Mouse (Mus musculus) hindbrain, embryonic 13.5 days (tissue): ENCODE data around the gene Atf5. TPM values are rescaled to one million over a fixed set of nuclear protein-coding genes. Genes with fewer than 3 reads are reported as not detected.

Experiments
- ATAC-seq: fragments of 200-750 bp; cut with Nextera tagmentation; 2 replicates; pipeline ENCODE4 v1.8.0; 2017; ENCODE audit warnings: moderate TSS enrichment; ENCODE audit not compliant: low FRiP score
- H3K27ac ChIP-seq: fragments of 300-500 bp; sonication (generic); 2 replicates; pipeline ENCODE4 v1.5.1; 2015; ENCODE audit warnings: inconsistent platforms, mild to moderate bottlenecking, moderate library complexity
- H3K27me3 ChIP-seq: fragments of 300-500 bp; sonication (generic); 2 replicates; pipeline ENCODE4 v1.6.1; 2015; ENCODE audit warnings: mild to moderate bottlenecking, inconsistent platforms
- H3K36me3 ChIP-seq: fragments of 300-500 bp; sonication (generic); 2 replicates; pipeline ENCODE4 v1.6.1; 2015; ENCODE audit warnings: mild to moderate bottlenecking, inconsistent platforms
- H3K4me1 ChIP-seq: fragments of 300-500 bp; sonication (generic); replicated peaks from 2 replicates; pipeline ENCODE4 v1.6.1; 2015; ENCODE audit warnings: inconsistent platforms
- H3K4me2 ChIP-seq: fragments of 300-500 bp; sonication (generic); 2 replicates; pipeline ENCODE4 v1.6.1; 2015; ENCODE audit warnings: inconsistent platforms, mild to moderate bottlenecking, moderate library complexity
- H3K4me3 ChIP-seq: fragments of 300-500 bp; sonication (generic); 2 replicates; pipeline ENCODE4 v1.5.1; 2015; ENCODE audit warnings: mild to moderate bottlenecking, inconsistent platforms
- H3K9ac ChIP-seq: fragments of 300-500 bp; sonication (generic); 2 replicates; pipeline ENCODE4 v1.6.1; 2015; ENCODE audit warnings: mild to moderate bottlenecking, inconsistent platforms
- H3K9me3 ChIP-seq: fragments of 300-500 bp; sonication (generic); 2 replicates; pipeline ENCODE4 v1.6.1; 2016; ENCODE audit warnings: inconsistent platforms
- WGBS: fragments of 180-500 bp; shearing (Covaris S2); methylation state at CpG from one replicate; pipeline ENCODE4 v1.1.7; 2015; 5-methylcytosine and 5-hydroxymethylcytosine counted together
- microRNA counts: library from miRNA; unstranded; fragments of <30 nt; microRNA quantifications from one replicate; lab custom pipeline; 2016
- microRNA-seq: library from miRNA; unstranded; fragments of <30 nt; microRNA quantifications from one replicate; pipeline ENCODE4, GENCODE M21; 2016
- polyA plus RNA-seq: library from polyadenylated mRNA; unstranded; fragments of >200 nt; fragmentation: Nextera tagmentation; extraction: Ambion mirVana; gene quantifications from 2 replicates; pipeline ENCODE4 v1.2.1, GENCODE M21; 2015

Atf5 gene
- polyA plus RNA-seq, 1 experiment from 2014 or later, result 3.5 TPM

DNA sequence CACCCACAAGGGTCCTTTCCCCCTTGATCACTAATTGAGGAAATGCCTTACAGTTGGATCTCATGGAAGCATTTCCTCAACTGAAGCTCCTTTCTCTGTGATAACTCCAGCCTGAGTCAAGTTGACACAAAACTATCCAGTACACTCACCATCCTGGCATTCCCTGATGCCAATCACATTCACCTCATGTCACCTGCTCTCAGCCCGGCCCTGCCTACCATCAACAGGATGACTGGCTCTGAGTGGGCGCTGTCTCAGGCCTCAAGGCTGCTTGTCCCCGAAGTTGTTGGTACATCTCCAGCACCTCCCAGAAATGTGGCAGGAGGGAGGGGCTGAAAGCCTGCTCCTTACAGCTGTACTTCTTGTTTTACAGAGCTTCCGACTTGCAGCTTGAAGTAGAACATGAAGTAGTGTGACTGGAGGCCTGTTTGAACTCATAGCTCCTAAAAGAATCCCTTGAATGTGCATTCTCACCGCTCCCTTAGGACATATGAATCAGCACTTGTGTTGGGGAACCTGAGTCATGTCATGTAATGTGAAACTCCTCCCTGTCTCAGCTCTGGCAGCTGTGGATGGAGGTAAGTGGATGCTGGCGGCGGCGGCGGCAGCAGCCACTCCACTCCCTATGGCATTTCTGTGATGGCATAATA is 39.5 kb downstream of the Atf5 start:
- H3K4me3 ChIP-seq, result no peak overlapping the region
- no peaks in the 10 kb centered on the region for H3K27me3 ChIP-seq
- H3K4me1 ChIP-seq, result no peaks in the 10 kb centered on the region
- no peak overlapping the region for H3K9ac ChIP-seq
- ATAC-seq, result no peak
- H3K36me3 ChIP-seq, result peaks cover 62% of the 10 kb centered on the region
- H3K9me3 ChIP-seq, result no peaks in the 10 kb centered on the region
- H3K4me2 ChIP-seq, result no peak overlapping the region
- H3K27ac ChIP-seq, result no peak overlapping the region
- WGBS, result 95% methylated on average over 9 of the region's 9 CpGs

GRCm38 (mm10) chr7:44772591-44773204 is 43.8 kb downstream of the Atf5 start:
- H3K4me3 ChIP-seq, result no peak overlapping the region
- peaks cover 90% of the 10 kb centered on the region for H3K36me3 ChIP-seq
- H3K27ac ChIP-seq, result no peak overlapping the region
- H3K9ac ChIP-seq, result no peak overlapping the region
- no peak overlapping the region for H3K4me2 ChIP-seq
- H3K27me3 ChIP-seq, result no peaks in the 10 kb centered on the region
- H3K4me1 ChIP-seq, result no peaks in the 10 kb centered on the region
- ATAC-seq, result no peak
- H3K9me3 ChIP-seq, result no peaks in the 10 kb centered on the region
- 89% methylated on average over 8 of the region's 8 CpGs for WGBS

DNA sequence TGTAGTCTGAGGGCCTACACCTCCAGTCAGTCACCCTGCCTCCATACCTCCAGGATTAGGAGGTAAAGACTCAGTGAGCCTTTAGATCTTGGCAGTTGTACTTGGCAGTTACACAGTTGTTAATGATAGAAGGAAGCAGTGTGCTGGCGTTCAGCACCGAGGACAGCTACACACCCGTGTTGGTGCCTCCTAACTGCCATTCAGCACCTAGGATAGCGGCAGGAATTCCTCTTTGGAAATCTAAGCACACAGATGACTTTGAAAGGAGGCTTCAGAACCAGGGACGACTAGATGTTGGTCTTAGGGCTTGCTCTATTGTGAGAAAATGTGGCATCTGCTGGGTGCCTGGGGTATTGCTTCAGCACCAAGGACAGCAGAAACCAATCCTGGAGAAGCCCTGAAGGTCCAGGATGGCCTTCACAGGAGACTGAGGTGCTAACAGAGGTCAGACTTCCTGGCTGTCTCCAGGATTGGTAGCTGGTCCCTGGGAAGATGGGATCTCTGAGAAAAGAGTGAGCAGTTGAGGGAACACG is 46.3 kb downstream of the Atf5 start:
- H3K27ac ChIP-seq, result no peak overlapping the region
- peaks cover 92% of the 10 kb centered on the region for H3K36me3 ChIP-seq
- ATAC-seq, result no peak
- H3K4me1 ChIP-seq, result no peaks in the 10 kb centered on the region
- no peaks in the 10 kb centered on the region for H3K9me3 ChIP-seq
- no peak overlapping the region for H3K9ac ChIP-seq
- H3K27me3 ChIP-seq, result no peaks in the 10 kb centered on the region
- WGBS, result 19% methylated on average over 6 of the region's 6 CpGs
- no peak overlapping the region for H3K4me3 ChIP-seq
- H3K4me2 ChIP-seq, result no peak overlapping the region

DNA sequence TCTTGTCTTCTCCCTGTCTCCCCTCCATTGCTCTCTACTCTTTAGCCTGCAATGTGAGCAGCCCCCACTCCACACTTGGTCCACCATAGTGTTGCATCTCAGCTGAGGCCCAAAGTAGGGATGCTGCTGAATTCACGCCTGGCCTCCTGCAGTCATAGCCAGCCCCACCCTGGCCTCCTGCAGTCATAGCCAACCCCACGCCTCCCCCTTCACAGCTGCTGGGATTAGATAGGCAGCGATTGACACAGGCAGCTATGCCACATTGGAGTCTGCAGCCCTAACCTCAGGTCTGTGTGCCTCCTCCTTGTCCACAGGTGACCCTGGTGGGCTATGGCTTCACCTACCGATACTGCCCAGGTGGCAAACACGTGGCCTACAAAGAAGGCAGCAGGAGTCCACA is 48.3 kb downstream of the Atf5 start:
- H3K9ac ChIP-seq, result no peak overlapping the region
- no peaks in the 10 kb centered on the region for H3K4me1 ChIP-seq
- H3K27me3 ChIP-seq, result no peaks in the 10 kb centered on the region
- H3K36me3 ChIP-seq, result peaks cover 91% of the 10 kb centered on the region
- no peak overlapping the region for H3K4me3 ChIP-seq
- no peak for ATAC-seq
- no peak overlapping the region for H3K4me2 ChIP-seq
- H3K27ac ChIP-seq, result no peak overlapping the region
- WGBS, result 86% methylated on average over 5 of the region's 5 CpGs
- H3K9me3 ChIP-seq, result no peaks in the 10 kb centered on the region

MicroRNAs within 50 kb of the gene (microRNA counts, 519-probe panel; counts per million panel counts)
- 51.3 counts per million for microRNA mmu-miR-707 (lab: Ali Mortazavi, UCI)

Small RNA genes lying within 50 kb of the gene (microRNA-seq; reads per million reads assigned to microRNA genes)
- not detected for gene Mir707

Other genes starting within 250 kb of the Atf5 start
- gene Napsa, start 244.3 kb downstream of the Atf5 start, polyA plus RNA-seq, result 1.1 and 1.7 TPM in 2 replicates
- 4.4 and 5.0 TPM in 2 replicates for gene Kcnc3, start 226.0 kb downstream of the Atf5 start, polyA plus RNA-seq
- 1.9 and 2.3 TPM in 2 replicates for gene Myh14, start 145.8 kb downstream of the Atf5 start, polyA plus RNA-seq
- not detected in 2 replicates for gene Izumo2, start 107.9 kb downstream of the Atf5 start, polyA plus RNA-seq
- gene Vrk3, start 68.2 kb downstream of the Atf5 start, polyA plus RNA-seq, result 28.4 and 33.0 TPM in 2 replicates
- 0.78 and 0.91 TPM in 2 replicates for gene Zfp473, start 65.6 kb downstream of the Atf5 start, polyA plus RNA-seq
- gene Nup62, start 570 bp downstream of the Atf5 start, polyA plus RNA-seq, result 47.6 and 47.9 TPM in 2 replicates
- gene Il4i1, start 271 bp downstream of the Atf5 start, polyA plus RNA-seq, result 1.6 and 1.7 TPM in 2 replicates
- gene Akt1s1, start 32.3 kb upstream of the Atf5 start, polyA plus RNA-seq, result 86.8 and 93.7 TPM in 2 replicates
- 108 and 112 TPM in 2 replicates for gene Tbc1d17, start 32.4 kb upstream of the Atf5 start, polyA plus RNA-seq
- 34.1 and 35.8 TPM in 2 replicates for gene Pnkp, start 40.5 kb upstream of the Atf5 start, polyA plus RNA-seq
- 495 and 503 TPM in 2 replicates for gene Ptov1, start 53.1 kb upstream of the Atf5 start, polyA plus RNA-seq
- 142 and 147 TPM in 2 replicates for gene Med25, start 76.1 kb upstream of the Atf5 start, polyA plus RNA-seq
- gene Fuz, start 79.4 kb upstream of the Atf5 start, polyA plus RNA-seq, result 19.3 and 19.8 TPM in 2 replicates
- gene Ap2a1, start 112.8 kb upstream of the Atf5 start, polyA plus RNA-seq, result 105 and 108 TPM in 2 replicates
- 0.17 TPM in 1 of 2 replicates, not detected in the other for gene Tsks, start 126.5 kb upstream of the Atf5 start, polyA plus RNA-seq
- 52.2 and 56.3 TPM in 2 replicates for gene Cpt1c, start 158.2 kb upstream of the Atf5 start, polyA plus RNA-seq
- gene Prmt1, start 169.9 kb upstream of the Atf5 start, polyA plus RNA-seq, result 681 and 687 TPM in 2 replicates
- 66.7 and 68.3 TPM in 2 replicates for gene Irf3, start 181.0 kb upstream of the Atf5 start, polyA plus RNA-seq
- 16.2 and 19.7 TPM in 2 replicates for gene Bcl2l12, start 182.1 kb upstream of the Atf5 start, polyA plus RNA-seq
- gene Scaf1, start 199.7 kb upstream of the Atf5 start, polyA plus RNA-seq, result 42.4 and 45.2 TPM in 2 replicates
- gene Rras, start 201.3 kb upstream of the Atf5 start, polyA plus RNA-seq, result 11.5 and 15.4 TPM in 2 replicates
- 13.8 and 14.5 TPM in 2 replicates for gene Prr12, start 236.2 kb upstream of the Atf5 start, polyA plus RNA-seq
- 58.0 and 58.5 TPM in 2 replicates for gene Nosip, start 245.8 kb upstream of the Atf5 start, polyA plus RNA-seq
- gene Prrg2, start 246.0 kb upstream of the Atf5 start, polyA plus RNA-seq, result 14.8 and 17.1 TPM in 2 replicates